Mouse (Mus musculus): ENCODE measurements at regions not wholly inside any gene's neighbourhood (a gene's known extent, or its start where the extent isn't known, plus 50 kb on each side); places are given as distances from the start of the nearest gene placed in this dataset.

- no peak for TF ChIP-seq CTCF (IDR thresholded peaks at IDR 0.05)
- TF ChIP-seq POLR2A (IDR thresholded peaks at IDR 0.05; ENCODE audit: insufficient read depth, low read depth, low read length): no peak
- no peak for TF ChIP-seq EP300 (IDR thresholded peaks at IDR 0.05; ENCODE audit: insufficient read depth, low read depth, low read length)
Observed at GRCm38 (mm10) chr1:41002006-41002405, 196.6 kb downstream of the Tmem182 start.

Measured in heart, adult 2 months (tissue).